Mouse (Mus musculus): ENCODE data around the gene Nfkbia.
A peak's percentile ranks its signal among the peaks of the same experiment; 100 is the strongest.

Nfkbia gene

GRCm38 (mm10) chr12:55466816-55467215 lies 25.6 kb downstream of the Nfkbia start:
- no peak for DNase-seq (ENCODE audit: low spot score in 2 of 2)

- no peak for DNase-seq (ENCODE audit: low spot score in 2 of 2)
Observed at GRCm38 (mm10) chr12:55466088-55466701, 26.3 kb downstream of the Nfkbia start.

GRCm38 (mm10) chr12:55465401-55465983 lies 27.0 kb downstream of the Nfkbia start:
- DNase-seq (ENCODE audit: low spot score in 2 of 2), result no peak

- DNase-seq (ENCODE audit: low spot score in 2 of 2), result peak; percentile 56 to 60
Observed at GRCm38 (mm10) chr12:55464846-55465361, 27.5 kb downstream of the Nfkbia start.

GRCm38 (mm10) chr12:55463992-55464845 lies 28.2 kb downstream of the Nfkbia start:
- peak; percentile 75 to 84 for DNase-seq (ENCODE audit: low spot score in 2 of 2)

- no peak for DNase-seq (ENCODE audit: low spot score in 2 of 2)
Observed at GRCm38 (mm10) chr12:55463087-55463486, 29.4 kb downstream of the Nfkbia start.

- DNase-seq (ENCODE audit: low spot score in 2 of 2), result no peak
Observed at GRCm38 (mm10) chr12:55462456-55462855, 30.0 kb downstream of the Nfkbia start.

GRCm38 (mm10) chr12:55461767-55462166 lies 30.7 kb downstream of the Nfkbia start:
- no peak for DNase-seq (ENCODE audit: low spot score in 2 of 2)

GRCm38 (mm10) chr12:55460900-55461299 lies 31.5 kb downstream of the Nfkbia start:
- no peak for DNase-seq (ENCODE audit: low spot score in 2 of 2)

- DNase-seq (ENCODE audit: low spot score in 2 of 2), result no peak
Observed at GRCm38 (mm10) chr12:55459739-55460138, 32.7 kb downstream of the Nfkbia start.

- peak; percentile 68 to 83 for DNase-seq (ENCODE audit: low spot score in 2 of 2)
Observed at GRCm38 (mm10) chr12:55456893-55457292, 35.6 kb downstream of the Nfkbia start.

- no peak for DNase-seq (ENCODE audit: low spot score in 2 of 2)
Observed at GRCm38 (mm10) chr12:55456136-55456535, 36.3 kb downstream of the Nfkbia start.

- DNase-seq (ENCODE audit: low spot score in 2 of 2), result peak; percentile 55 to 64
Observed at GRCm38 (mm10) chr12:55455206-55455605, 37.2 kb downstream of the Nfkbia start.

GRCm38 (mm10) chr12:55453924-55454323 lies 38.5 kb downstream of the Nfkbia start:
- no peak for DNase-seq (ENCODE audit: low spot score in 2 of 2)

GRCm38 (mm10) chr12:55452839-55453238 lies 39.6 kb downstream of the Nfkbia start:
- no peak for DNase-seq (ENCODE audit: low spot score in 2 of 2)

- no peak for DNase-seq (ENCODE audit: low spot score in 2 of 2)
Observed at GRCm38 (mm10) chr12:55450421-55450820, 42.0 kb downstream of the Nfkbia start.

GRCm38 (mm10) chr12:55449048-55449447 lies 43.4 kb downstream of the Nfkbia start:
- no peak for DNase-seq (ENCODE audit: low spot score in 2 of 2)

GRCm38 (mm10) chr12:55448457-55448856 lies 44.0 kb downstream of the Nfkbia start:
- no peak for DNase-seq (ENCODE audit: low spot score in 2 of 2)

GRCm38 (mm10) chr12:55447396-55447760 lies 45.1 kb downstream of the Nfkbia start:
- DNase-seq (ENCODE audit: low spot score in 2 of 2), result no peak

GRCm38 (mm10) chr12:55446746-55447395 lies 45.6 kb downstream of the Nfkbia start:
- peak; percentile 90 to 95 for DNase-seq (ENCODE audit: low spot score in 2 of 2)

- DNase-seq (ENCODE audit: low spot score in 2 of 2), result no peak
Observed at GRCm38 (mm10) chr12:55446366-55446745, 46.1 kb downstream of the Nfkbia start.

- DNase-seq (ENCODE audit: low spot score in 2 of 2), result no peak
Observed at GRCm38 (mm10) chr12:55445583-55445982, 46.9 kb downstream of the Nfkbia start.
